Mouse (Mus musculus): ENCODE results near the gene Snap47. TPM values are rescaled to one million over a fixed set of nuclear protein-coding genes. Genes with fewer than 3 reads are reported as not detected.

The Snap47 gene
- polyA plus RNA-seq, 1 experiment from 2014 or later, result 119 TPM

DNA sequence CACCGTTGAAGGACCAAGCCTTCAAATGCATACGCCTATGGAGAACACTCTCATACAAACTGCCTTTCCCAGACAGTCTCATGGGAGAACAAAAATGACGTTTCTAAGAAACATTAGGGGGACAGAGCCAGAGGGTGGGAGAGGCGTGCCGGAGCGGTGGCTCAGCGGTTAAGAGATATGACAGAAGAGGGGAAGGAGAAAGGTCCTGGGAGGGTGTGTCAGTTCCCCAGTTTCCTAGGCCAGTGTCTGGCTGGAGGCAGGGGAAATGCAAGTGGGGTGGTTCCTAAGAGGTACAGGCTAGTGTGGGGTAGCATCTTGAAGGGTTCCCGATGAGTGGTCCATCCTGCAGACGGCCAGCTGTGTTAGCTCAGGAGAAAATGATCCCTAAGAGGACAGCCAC, 89.7 kb downstream of the Snap47 start:
- peaks cover 18% of the 10 kb centered on the region for H3K4me1 ChIP-seq (ENCODE audit: insufficient read depth, low read length)
- H3K4me2 ChIP-seq (replicated peaks; ENCODE audit: low read depth, low read length), result no peak overlapping the region
- H3K36me3 ChIP-seq (ENCODE audit: insufficient read depth, low read length), result no peaks in the 10 kb centered on the region
- WGBS, result 76% methylated on average over 9 of the region's 9 CpGs
- 0 out of 2 replicates have a peak, but pooled peaks cover 4% of the 10 kb centered on the region for H3K27me3 ChIP-seq (ENCODE audit: insufficient read depth, low read length)
- H3K27ac ChIP-seq (ENCODE audit: low read length), result no peak overlapping the region
- no peak for ATAC-seq (ENCODE audit: low FRiP score, low TSS enrichment)
- no peak overlapping the region for H3K9ac ChIP-seq (replicated peaks; ENCODE audit: low read length)
- H3K9me3 ChIP-seq (ENCODE audit: low read length), result no peaks in the 10 kb centered on the region
- H3K4me3 ChIP-seq (ENCODE audit: low read length), result no peak overlapping the region

Other genes starting within 250 kb of the Snap47 start
- 103 and 104 TPM in 2 replicates for gene Mrpl55, start 248.7 kb downstream of the Snap47 start, polyA plus RNA-seq (2015; fragmentation: Nextera tagmentation; extraction: Ambion mirVana)
- 33.6 and 34.7 TPM in 2 replicates for gene 2310033P09Rik, start 242.9 kb downstream of the Snap47 start, polyA plus RNA-seq (2015; fragmentation: Nextera tagmentation; extraction: Ambion mirVana)
- 760 and 797 TPM in 2 replicates for gene Arf1, start 222.9 kb downstream of the Snap47 start, polyA plus RNA-seq (2015; fragmentation: Nextera tagmentation; extraction: Ambion mirVana)
- gene Wnt3a, start 160.4 kb downstream of the Snap47 start, polyA plus RNA-seq (2015; fragmentation: Nextera tagmentation; extraction: Ambion mirVana), result not detected in 2 replicates
- gene Wnt9a, start 144.3 kb downstream of the Snap47 start, polyA plus RNA-seq (2015; fragmentation: Nextera tagmentation; extraction: Ambion mirVana), result 1.6 and 1.8 TPM in 2 replicates
- not detected in 2 replicates for gene Prss38, start 75.5 kb downstream of the Snap47 start, polyA plus RNA-seq (2015; fragmentation: Nextera tagmentation; extraction: Ambion mirVana)
- gene Jmjd4, start 1.1 kb downstream of the Snap47 start, polyA plus RNA-seq (2015; fragmentation: Nextera tagmentation; extraction: Ambion mirVana), result 13.0 and 13.6 TPM in 2 replicates
- 9.3 and 9.6 TPM in 2 replicates for gene Zfp867, start 21.3 kb upstream of the Snap47 start, polyA plus RNA-seq (2015; fragmentation: Nextera tagmentation; extraction: Ambion mirVana)
- 29.1 and 31.4 TPM in 2 replicates for gene Zkscan17, start 75.6 kb upstream of the Snap47 start, polyA plus RNA-seq (2015; fragmentation: Nextera tagmentation; extraction: Ambion mirVana)
- 0.04 and 0.07 TPM in 2 replicates for gene Nlrp3, start 90.4 kb upstream of the Snap47 start, polyA plus RNA-seq (2015; fragmentation: Nextera tagmentation; extraction: Ambion mirVana)
- not detected in 2 replicates for gene Olfr222, start 125.0 kb upstream of the Snap47 start, polyA plus RNA-seq (2015; fragmentation: Nextera tagmentation; extraction: Ambion mirVana)
- not detected in 2 replicates for gene Olfr223, start 142.1 kb upstream of the Snap47 start, polyA plus RNA-seq (2015; fragmentation: Nextera tagmentation; extraction: Ambion mirVana)
- 42.7 and 43.8 TPM in 2 replicates for gene Mprip, start 210.1 kb upstream of the Snap47 start, polyA plus RNA-seq (2015; fragmentation: Nextera tagmentation; extraction: Ambion mirVana)